Mouse (Mus musculus): ENCODE measurements around the gene Uhrf1bp1.

The Uhrf1bp1 gene

GRCm38 (mm10) chr17:27942131-27942530, 85.9 kb downstream of the Uhrf1bp1 start:
- ATAC-seq (ENCODE audit: insufficient number of reproducible peaks, low FRiP score, low TSS enrichment) = no peak

- peak; percentile 86; the same call in 1 of the 2 replicates for ATAC-seq (ENCODE audit: insufficient number of reproducible peaks, low FRiP score, low TSS enrichment)
These were observed 89.4 kb downstream of the Uhrf1bp1 start for GRCm38 (mm10) chr17:27945546-27946216.

GRCm38 (mm10) chr17:27946371-27946770, 90.1 kb downstream of the Uhrf1bp1 start:
- no peak for ATAC-seq (ENCODE audit: insufficient number of reproducible peaks, low FRiP score, low TSS enrichment)

- no peak for ATAC-seq (ENCODE audit: insufficient number of reproducible peaks, low FRiP score, low TSS enrichment)
These were observed 90.9 kb downstream of the Uhrf1bp1 start for GRCm38 (mm10) chr17:27947155-27947554.

Measured in cerebellum, adult (tissue).